Mouse (Mus musculus) heart, embryonic 14.5 days (tissue): ENCODE data around the gene Bik. TPM values are rescaled to one million over a fixed set of nuclear protein-coding genes. Genes with fewer than 3 reads are reported as not detected.

Source experiments
- ATAC-seq: fragments of 200-750 bp; cut with Nextera tagmentation; 2 replicates; pipeline ENCODE4 v1.8.0; 2017; ENCODE audit warnings: low read depth, moderate TSS enrichment; ENCODE audit not compliant: insufficient number of reproducible peaks, insufficient read depth, low FRiP score
- H3K27ac ChIP-seq, 2 experiments: fragments of 200-500 bp in 1 of 2; fragments of 300-500 bp in 1 of 2; sonication (generic) in 1 of 2; replicated peaks in 1 of 2; 2 replicates each; pipeline ENCODE4 v1.5.1; 2012 to 2014; ENCODE audit warnings: low read depth in 2 of 2, low read length in 2 of 2, control low read depth in 1 of 2, mild to moderate bottlenecking in 1 of 2, mixed read lengths in 1 of 2; ENCODE audit not compliant: control insufficient read depth in 1 of 2, insufficient read depth in 1 of 2
- H3K27me3 ChIP-seq: fragments of 300-500 bp; sonication (generic); 2 replicates; pipeline ENCODE4 v1.6.1; 2014; ENCODE audit warnings: mild to moderate bottlenecking, low read length, control low read depth; ENCODE audit not compliant: control insufficient read depth, insufficient read depth
- H3K36me3 ChIP-seq: fragments of 300-500 bp; sonication (generic); 2 replicates; pipeline ENCODE4 v1.6.1; 2014; ENCODE audit warnings: mild to moderate bottlenecking, control low read depth, low read length, mixed read lengths; ENCODE audit not compliant: control insufficient read depth, insufficient read depth
- H3K4me1 ChIP-seq, 2 experiments: fragments of 200-500 bp in 1 of 2; fragments of 300-500 bp in 1 of 2; sonication (generic) in 1 of 2; 2 replicates each; pipeline ENCODE4 v1.6.1; 2012 to 2014; ENCODE audit warnings: low read length in 2 of 2, control low read depth in 1 of 2, mixed read lengths in 1 of 2; ENCODE audit not compliant: control insufficient read depth in 2 of 2, insufficient read depth in 2 of 2
- H3K4me2 ChIP-seq: fragments of 300-500 bp; sonication (generic); 2 replicates; pipeline ENCODE4 v1.6.1; 2014; ENCODE audit warnings: mild to moderate bottlenecking, low read length
- H3K4me3 ChIP-seq, 2 experiments: fragments of 200-500 bp in 1 of 2; fragments of 300-500 bp in 1 of 2; sonication (generic) in 1 of 2; 2 replicates each; pipeline ENCODE4 v1.5.1; 2012 to 2014; ENCODE audit warnings: low read length in 2 of 2, mild to moderate bottlenecking in 2 of 2, control low read depth in 1 of 2, low read depth in 1 of 2, moderate library complexity in 1 of 2; ENCODE audit not compliant: control insufficient read depth in 1 of 2, insufficient read depth in 1 of 2
- H3K9ac ChIP-seq: fragments of 300-500 bp; sonication (generic); 2 replicates; pipeline ENCODE4 v1.6.1; 2014; ENCODE audit warnings: mild to moderate bottlenecking, low read length
- H3K9me3 ChIP-seq: fragments of 300-500 bp; sonication (generic); 2 replicates; pipeline ENCODE4 v1.6.1; 2016; ENCODE audit warnings: low read length, control low read depth; ENCODE audit not compliant: control insufficient read depth
- WGBS: fragments of 180-500 bp; shearing (Covaris S2); extraction: QIAGEN DNeasy Blood & Tissue Kit; methylation state at CpG from one replicate; pipeline ENCODE4 v1.1.7; 2014; 5-methylcytosine and 5-hydroxymethylcytosine counted together
- polyA plus RNA-seq: library from polyadenylated mRNA; unstranded; fragments of >200 nt; fragmentation: Nextera tagmentation; extraction: Ambion mirVana; gene quantifications from 2 replicates; pipeline ENCODE4 v1.2.1, GENCODE M21; 2014

Bik gene
- polyA plus RNA-seq, 1 experiment from 2014 or later: 37.2 TPM

- 37% methylated on average over 9 of the region's 9 CpGs for WGBS
- no peak overlapping the region for H3K4me2 ChIP-seq
- peaks cover 14 to 20% of the 10 kb centered on the region in 2 experiments; a peak in 3 of 4 replicates for H3K4me1 ChIP-seq
- no peak overlapping the region; the same call in 1 of the 2 replicates for H3K9ac ChIP-seq
- no peaks in the 10 kb centered on the region for H3K9me3 ChIP-seq
- peak; percentile 60 for ATAC-seq
- H3K4me3 ChIP-seq: no peak overlapping the region
- peak overlapping the region; percentile 20 to 26 for H3K27ac ChIP-seq
- H3K36me3 ChIP-seq: peaks cover 19% of the 10 kb centered on the region
- H3K27me3 ChIP-seq: no peaks in the 10 kb centered on the region
Measured at GRCm38 (mm10) chr15:83487477-83488115, 39.1 kb upstream of the Bik start.

GRCm38 (mm10) chr15:83489471-83489870 is 37.2 kb upstream of the Bik start:
- Histone ChIP-seq H3K27me3 (no peaks in the 10 kb centered on the region), H3K9me3 (no peaks in the 10 kb centered on the region), H3K4me3 (no peak overlapping the region), H3K4me1 (peaks cover 14 to 20% of the 10 kb centered on the region in 2 experiments; a peak in 3 of 4 replicates), H3K4me2 (0 out of 2 replicates have a peak overlapping the region, but pooled peaks have one; percentile 2), H3K36me3 (peaks cover 18% of the 10 kb centered on the region), H3K9ac (no peak overlapping the region), H3K27ac (no peak overlapping the region)
- no peak for ATAC-seq
- 44% methylated on average over 20 of the region's 20 CpGs for WGBS

- H3K4me2 ChIP-seq: no peak overlapping the region
- no peak overlapping the region for H3K27ac ChIP-seq
- no peaks in the 10 kb centered on the region for H3K27me3 ChIP-seq
- ATAC-seq: no peak
- peaks cover 32% of the 10 kb centered on the region for H3K36me3 ChIP-seq
- no peak overlapping the region for H3K9ac ChIP-seq
- H3K9me3 ChIP-seq: no peaks in the 10 kb centered on the region
- 48% methylated on average over 5 of the region's 5 CpGs for WGBS
- H3K4me1 ChIP-seq: peaks cover 14 to 20% of the 10 kb centered on the region in 2 experiments; a peak in 3 of 4 replicates
- H3K4me3 ChIP-seq: no peak overlapping the region
Measured at GRCm38 (mm10) chr15:83491891-83492290, 34.8 kb upstream of the Bik start.

- no peak overlapping the region for H3K4me2 ChIP-seq
- no peak overlapping the region for H3K9ac ChIP-seq
- 75% methylated on average over 7 of the region's 7 CpGs for WGBS
- H3K36me3 ChIP-seq: peaks cover 51% of the 10 kb centered on the region
- peaks cover 5 to 7% of the 10 kb centered on the region in 2 experiments; a peak in 3 of 4 replicates for H3K4me1 ChIP-seq
- ATAC-seq: no peak
- no peak overlapping the region for H3K27ac ChIP-seq
- no peaks in the 10 kb centered on the region for H3K27me3 ChIP-seq
- no peak overlapping the region for H3K4me3 ChIP-seq
- no peaks in the 10 kb centered on the region for H3K9me3 ChIP-seq
Measured at GRCm38 (mm10) chr15:83493856-83494571, 32.6 kb upstream of the Bik start.

GRCm38 (mm10) chr15:83494572-83494920 is 32.1 kb upstream of the Bik start:
- Histone ChIP-seq H3K36me3 (peaks cover 57% of the 10 kb centered on the region), H3K4me1 (peaks cover 2 to 3% of the 10 kb centered on the region in 2 experiments; a peak in 3 of 4 replicates), H3K9me3 (no peaks in the 10 kb centered on the region), H3K4me2 (no peak overlapping the region), H3K4me3 (no peak overlapping the region), H3K27ac (no peak overlapping the region), H3K27me3 (no peaks in the 10 kb centered on the region), H3K9ac (no peak overlapping the region)
- no peak for ATAC-seq
- WGBS: 80% methylated on average over 6 of the region's 6 CpGs

GRCm38 (mm10) chr15:83495195-83495594 is 31.5 kb upstream of the Bik start:
- H3K27me3 ChIP-seq: no peaks in the 10 kb centered on the region
- H3K27ac ChIP-seq: no peak overlapping the region
- H3K36me3 ChIP-seq: peaks cover 61% of the 10 kb centered on the region
- WGBS: 89% methylated on average over 3 of the region's 3 CpGs
- ATAC-seq: no peak
- no peak overlapping the region for H3K9ac ChIP-seq
- no peak overlapping the region for H3K4me2 ChIP-seq
- H3K4me3 ChIP-seq: no peak overlapping the region
- peaks cover 0 to 2% of the 10 kb centered on the region in 2 experiments; a peak in 2 of 4 replicates for H3K4me1 ChIP-seq
- no peaks in the 10 kb centered on the region for H3K9me3 ChIP-seq

- WGBS: 54% methylated on average over 22 of the region's 22 CpGs
Measured at GRCm38 (mm10) chr15:83495787-83496367, 30.8 kb upstream of the Bik start.

More at GRCm38 (mm10) chr15:83495787-83496367, 30.8 kb upstream of the Bik start:
- no peak for ATAC-seq
- Histone ChIP-seq H3K27ac (no peak overlapping the region), H3K27me3 (no peaks in the 10 kb centered on the region), H3K9ac (no peak overlapping the region), H3K9me3 (no peaks in the 10 kb centered on the region), H3K36me3 (peaks cover 56% of the 10 kb centered on the region), H3K4me1 (peaks cover 0 to 2% of the 10 kb centered on the region in 2 experiments; a peak in 2 of 4 replicates), H3K4me2 (peak overlapping the region; percentile 30), H3K4me3 (no peak overlapping the region)
